Mouse (Mus musculus) c-Kit-positive CD71-negative TER-119-negative erythroid progenitor cells, embryonic 14.5 days (primary cell): ENCODE results near the gene Olfr588-ps1.
"Not testable (repeated sequence)": the region's sequence is repeated elsewhere in the genome, so short reads cannot be mapped to it uniquely, and the experiment has no call there.

Experiments
- DNase-seq: peaks from one replicate; pipeline ENCODE4 v3.0.0-alpha.2; 2013; ENCODE audit warnings: low read depth

Olfr588-ps1 gene

GRCm38 (mm10) chr7:103140579-103140978, at the start of gene Olfr588-ps1:
Gene Olfr588-ps1 (plus strand): TSS chr7:103140879.
- DNase-seq = no peak

- DNase-seq = no peak
Observed at GRCm38 (mm10) chr7:103097420-103097819, 43.3 kb upstream of the Olfr588-ps1 start, which contains the start of gene Olfr585. Gene Olfr585 (plus strand): TSS chr7:103097720.

- no peak for DNase-seq
Observed at GRCm38 (mm10) chr7:103119406-103119805, 21.3 kb upstream of the Olfr588-ps1 start.

GRCm38 (mm10) chr7:103125538-103125937, 15.1 kb upstream of the Olfr588-ps1 start, which contains the start of gene Olfr586:
Gene Olfr586 (minus strand): TSS chr7:103125638.
- DNase-seq = no peak

- no peak for DNase-seq
Observed at GRCm38 (mm10) chr7:103156256-103156655, 15.6 kb downstream of the Olfr588-ps1 start, which contains the start of gene Olfr589. Gene Olfr589 (minus strand): TSS chr7:103156356.

GRCm38 (mm10) chr7:103169697-103170096, 29.0 kb downstream of the Olfr588-ps1 start:
- DNase-seq = no peak

- no peak for DNase-seq
Observed at GRCm38 (mm10) chr7:103178240-103178639, 37.6 kb downstream of the Olfr588-ps1 start, which contains the start of gene Olfr591. Gene Olfr591 (minus strand): TSS chr7:103178340.

- DNase-seq = not testable (repeated sequence)
Observed at GRCm38 (mm10) chr7:103184503-103184902, 43.8 kb downstream of the Olfr588-ps1 start, which contains the start of gene Olfr592. Gene Olfr592 (plus strand): TSS chr7:103184803.
